Mouse (Mus musculus): ENCODE measurements around the gene Col12a1.

GRCm38 (mm10) chr9:79648587-79648986, 70.0 kb downstream of the Col12a1 start:
- TF ChIP-seq HCFC1 (IDR thresholded peaks at IDR 0.05; ENCODE audit: borderline replicate concordance, insufficient read depth, low read length), result no peak
- TF ChIP-seq ZNF384 (IDR thresholded peaks at IDR 0.05; ENCODE audit: low read depth, low read length), result no peak
